Mouse (Mus musculus): ENCODE measurements around the gene Aamdc. TPM values are rescaled to one million over a fixed set of nuclear protein-coding genes. Genes with fewer than 3 reads are reported as not detected.

Gene Aamdc
- total and polyA plus RNA-seq, 2 experiments: 23.9 to 45.0 TPM

- WGBS: 74% methylated on average over 2 of the region's 2 CpGs
- H3K27ac ChIP-seq (replicated peaks; ENCODE audit: insufficient read depth, low read depth, low read length): no peak overlapping the region
- H3K27me3 ChIP-seq (ENCODE audit: control insufficient read depth, insufficient read depth, low read length): no peaks in the 10 kb centered on the region
- peaks cover 6% of the 10 kb centered on the region; the same call in 1 of the 2 replicates for H3K4me1 ChIP-seq (ENCODE audit: control insufficient read depth, insufficient read depth, low read length)
- H3K9ac ChIP-seq (ENCODE audit: low read depth, low read length): no peak overlapping the region
- peaks cover 51% of the 10 kb centered on the region; the same call in 1 of the 2 replicates for H3K79me2 ChIP-seq (ENCODE audit: control insufficient read depth, insufficient read depth, low read length)
- no peak overlapping the region for H3K4me3 ChIP-seq (ENCODE audit: insufficient read depth, low read depth, low read length)
- TF ChIP-seq POLR2A (IDR thresholded peaks at IDR 0.05; ENCODE audit: extremely low read depth, insufficient read depth, low read length): no peak
- no peak for TF ChIP-seq CTCF (IDR thresholded peaks at IDR 0.05; ENCODE audit: low read depth, low read length)
- no peaks in the 10 kb centered on the region for H3K36me3 ChIP-seq (ENCODE audit: control insufficient read depth, insufficient read depth, low read length)
- no peak for DNase-seq (ENCODE audit: extremely low read depth, low read depth, low spot score)
Observed at GRCm38 (mm10) chr7:97593535-97593934, 14.2 kb upstream of the Aamdc start.

GRCm38 (mm10) chr7:97592396-97592795 is 13.1 kb upstream of the Aamdc start:
- Histone ChIP-seq H3K79me2 (ENCODE audit: control insufficient read depth, insufficient read depth, low read length) (peaks cover 50% of the 10 kb centered on the region; the same call in 1 of the 2 replicates), H3K36me3 (ENCODE audit: control insufficient read depth, insufficient read depth, low read length) (no peaks in the 10 kb centered on the region), H3K27me3 (ENCODE audit: control insufficient read depth, insufficient read depth, low read length) (no peaks in the 10 kb centered on the region), H3K4me3 (ENCODE audit: insufficient read depth, low read depth, low read length) (no peak overlapping the region), H3K9ac (ENCODE audit: low read depth, low read length) (no peak overlapping the region), H3K27ac (replicated peaks; ENCODE audit: insufficient read depth, low read depth, low read length) (no peak overlapping the region), H3K4me1 (ENCODE audit: control insufficient read depth, insufficient read depth, low read length) (peaks cover 6% of the 10 kb centered on the region; the same call in 1 of the 2 replicates)
- DNase-seq (ENCODE audit: extremely low read depth, low read depth, low spot score): no peak
- no peak for TF ChIP-seq CTCF (IDR thresholded peaks at IDR 0.05; ENCODE audit: low read depth, low read length)
- TF ChIP-seq POLR2A (IDR thresholded peaks at IDR 0.05; ENCODE audit: extremely low read depth, insufficient read depth, low read length): no peak
- WGBS: 82% methylated on average over 4 of the region's 4 CpGs

- H3K79me2 ChIP-seq (ENCODE audit: control insufficient read depth, insufficient read depth, low read length): peaks cover 50% of the 10 kb centered on the region; the same call in 1 of the 2 replicates
- H3K9ac ChIP-seq (ENCODE audit: low read depth, low read length): no peak overlapping the region
- H3K27ac ChIP-seq (replicated peaks; ENCODE audit: insufficient read depth, low read depth, low read length): no peak overlapping the region
- WGBS: 86% methylated on average over 6 of the region's 6 CpGs
- H3K36me3 ChIP-seq (ENCODE audit: control insufficient read depth, insufficient read depth, low read length): no peaks in the 10 kb centered on the region
- no peak for TF ChIP-seq POLR2A (IDR thresholded peaks at IDR 0.05; ENCODE audit: extremely low read depth, insufficient read depth, low read length)
- no peak for TF ChIP-seq CTCF (IDR thresholded peaks at IDR 0.05; ENCODE audit: low read depth, low read length)
- H3K4me3 ChIP-seq (ENCODE audit: insufficient read depth, low read depth, low read length): no peak overlapping the region
- DNase-seq (ENCODE audit: extremely low read depth, low read depth, low spot score): no peak
- H3K27me3 ChIP-seq (ENCODE audit: control insufficient read depth, insufficient read depth, low read length): no peaks in the 10 kb centered on the region
- peaks cover 6% of the 10 kb centered on the region; the same call in 1 of the 2 replicates for H3K4me1 ChIP-seq (ENCODE audit: control insufficient read depth, insufficient read depth, low read length)
Observed at GRCm38 (mm10) chr7:97591336-97591735, 12.0 kb upstream of the Aamdc start.

GRCm38 (mm10) chr7:97590488-97590887 is 11.2 kb upstream of the Aamdc start:
- H3K4me1 ChIP-seq (ENCODE audit: control insufficient read depth, insufficient read depth, low read length): peaks cover 6% of the 10 kb centered on the region; the same call in 1 of the 2 replicates
- 78% methylated on average over 3 of the region's 3 CpGs for WGBS
- H3K36me3 ChIP-seq (ENCODE audit: control insufficient read depth, insufficient read depth, low read length): no peaks in the 10 kb centered on the region
- no peak overlapping the region for H3K27ac ChIP-seq (replicated peaks; ENCODE audit: insufficient read depth, low read depth, low read length)
- DNase-seq (ENCODE audit: extremely low read depth, low read depth, low spot score): no peak
- no peak overlapping the region for H3K4me3 ChIP-seq (ENCODE audit: insufficient read depth, low read depth, low read length)
- no peak for TF ChIP-seq POLR2A (IDR thresholded peaks at IDR 0.05; ENCODE audit: extremely low read depth, insufficient read depth, low read length)
- no peak for TF ChIP-seq CTCF (IDR thresholded peaks at IDR 0.05; ENCODE audit: low read depth, low read length)
- no peak overlapping the region for H3K9ac ChIP-seq (ENCODE audit: low read depth, low read length)
- H3K79me2 ChIP-seq (ENCODE audit: control insufficient read depth, insufficient read depth, low read length): peaks cover 49% of the 10 kb centered on the region; the same call in 1 of the 2 replicates
- H3K27me3 ChIP-seq (ENCODE audit: control insufficient read depth, insufficient read depth, low read length): no peaks in the 10 kb centered on the region

GRCm38 (mm10) chr7:97588506-97588905 is 9.2 kb upstream of the Aamdc start:
- no peak for DNase-seq (ENCODE audit: extremely low read depth, low read depth, low spot score)
- TF ChIP-seq POLR2A (IDR thresholded peaks at IDR 0.05; ENCODE audit: extremely low read depth, insufficient read depth, low read length) (no peak), CTCF (IDR thresholded peaks at IDR 0.05; ENCODE audit: low read depth, low read length) (no peak)
- Histone ChIP-seq H3K4me1 (ENCODE audit: control insufficient read depth, insufficient read depth, low read length) (peaks cover 6% of the 10 kb centered on the region; the same call in 1 of the 2 replicates), H3K4me3 (ENCODE audit: insufficient read depth, low read depth, low read length) (no peak overlapping the region), H3K27me3 (ENCODE audit: control insufficient read depth, insufficient read depth, low read length) (no peaks in the 10 kb centered on the region), H3K9ac (ENCODE audit: low read depth, low read length) (no peak overlapping the region), H3K36me3 (ENCODE audit: control insufficient read depth, insufficient read depth, low read length) (no peaks in the 10 kb centered on the region), H3K79me2 (ENCODE audit: control insufficient read depth, insufficient read depth, low read length) (peaks cover 45% of the 10 kb centered on the region; the same call in 1 of the 2 replicates), H3K27ac (replicated peaks; ENCODE audit: insufficient read depth, low read depth, low read length) (no peak overlapping the region)
- WGBS: 69% methylated on average over 5 of the region's 5 CpGs

- Histone ChIP-seq H3K9ac (ENCODE audit: low read depth, low read length) (peak overlapping the region; percentile 96; the same call in 1 of the 2 replicates), H3K27me3 (ENCODE audit: control insufficient read depth, insufficient read depth, low read length) (no peaks in the 10 kb centered on the region), H3K4me3 (ENCODE audit: insufficient read depth, low read depth, low read length) (peak overlapping the region; percentile 89), H3K27ac (replicated peaks; ENCODE audit: insufficient read depth, low read depth, low read length) (peak overlapping the region; percentile 79; the same call in 1 of the 2 replicates), H3K36me3 (ENCODE audit: control insufficient read depth, insufficient read depth, low read length) (no peaks in the 10 kb centered on the region), H3K79me2 (ENCODE audit: control insufficient read depth, insufficient read depth, low read length) (peaks cover 10% of the 10 kb centered on the region; the same call in 1 of the 2 replicates), H3K4me1 (ENCODE audit: control insufficient read depth, insufficient read depth, low read length) (peaks cover 7% of the 10 kb centered on the region; the same call in 1 of the 2 replicates)
- TF ChIP-seq POLR2A (IDR thresholded peaks at IDR 0.05; ENCODE audit: extremely low read depth, insufficient read depth, low read length) (peak; percentile 25; the same call in 1 of the 2 replicates), CTCF (IDR thresholded peaks at IDR 0.05; ENCODE audit: low read depth, low read length) (peak; percentile 26; the same call in 1 of the 2 replicates)
- whole genome bisulfite sequencing: 2% methylated on average over 11 of the region's 11 CpGs
- peak; percentile 83 for DNase-seq (ENCODE audit: extremely low read depth, low read depth, low spot score)
Observed at GRCm38 (mm10) chr7:97580843-97581214, 1.5 kb upstream of the Aamdc start.

Data from liver, adult 2 months (tissue).